Mouse (Mus musculus) heart, postnatal 25 days (tissue): ENCODE measurements at regions not wholly inside any gene's neighbourhood (a gene's known extent, or its start where the extent isn't known, plus 50 kb on each side); places are given as distances from the start of the nearest gene placed in this dataset.
A peak's percentile ranks its signal among the peaks of the same experiment; 100 is the strongest.

Experiments used
- DNase-seq: peaks from one replicate; pipeline ENCODE4 v3.0.0; 2022; ENCODE audit warnings: low spot score
- intact Hi-C: fragments of 180-260 bp; cut with DNase I; formaldehyde crosslinking; loops from one replicate; pipeline ENCODE4 v1.15.1; 2025

DNA sequence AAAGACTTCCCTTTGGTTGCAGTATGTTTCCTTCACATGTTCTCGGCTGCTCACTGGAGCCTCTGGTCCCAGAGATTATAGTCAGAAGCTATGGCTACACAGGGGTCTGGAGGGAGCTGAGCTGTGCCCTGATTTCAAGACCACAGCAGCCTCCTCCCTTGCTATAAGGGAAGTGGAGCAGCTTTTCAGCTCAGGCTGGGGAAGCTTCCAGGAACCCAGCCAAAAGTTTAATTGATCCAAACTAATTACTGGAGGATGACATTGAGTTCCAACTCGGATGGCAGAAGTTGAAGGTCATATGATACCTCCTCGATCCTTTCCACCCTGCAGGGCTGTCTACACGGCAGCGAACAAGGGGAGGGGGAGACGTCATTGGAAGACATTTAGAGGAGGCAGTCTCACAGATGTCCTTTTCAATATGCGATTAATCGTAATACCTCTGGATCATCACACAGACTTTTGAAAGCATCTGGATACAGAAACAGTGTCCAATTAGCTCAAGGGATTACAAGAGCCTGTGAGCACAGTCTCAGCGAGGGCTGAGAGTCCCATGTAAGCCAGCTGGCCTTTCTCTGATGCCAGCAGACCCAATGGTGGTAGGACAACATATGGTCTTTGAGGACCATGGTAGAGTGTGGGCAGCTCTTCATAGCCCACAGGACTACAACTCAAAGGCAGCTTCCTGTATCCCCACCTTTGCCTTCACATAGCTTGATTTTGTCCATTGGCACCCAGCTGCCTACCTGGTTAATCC lies 396.1 kb upstream of the Trpc7 start:
- intact Hi-C loops: no loop called here
- no peak for DNase-seq

DNA sequence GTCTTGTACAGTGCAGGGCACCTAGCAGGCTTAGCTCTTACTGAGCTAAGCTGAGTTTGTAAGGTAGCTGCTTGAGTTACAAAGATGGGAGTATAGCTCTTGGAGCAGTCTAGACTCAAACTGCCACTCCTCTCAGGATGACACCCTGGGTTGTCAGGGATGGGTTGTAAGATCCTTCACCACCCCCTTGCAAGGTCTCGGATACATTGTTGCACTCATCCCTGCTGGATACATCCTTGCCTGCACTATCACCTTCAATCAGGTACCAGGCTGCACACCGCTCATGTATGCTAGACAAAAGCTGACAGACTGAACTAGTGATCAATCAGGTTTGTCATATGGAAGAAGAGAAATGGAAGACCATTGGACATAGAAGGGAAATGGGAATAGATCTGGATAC lies 390.4 kb upstream of the Trpc7 start:
- intact Hi-C loops: no loop called here
- no peak for DNase-seq

DNA sequence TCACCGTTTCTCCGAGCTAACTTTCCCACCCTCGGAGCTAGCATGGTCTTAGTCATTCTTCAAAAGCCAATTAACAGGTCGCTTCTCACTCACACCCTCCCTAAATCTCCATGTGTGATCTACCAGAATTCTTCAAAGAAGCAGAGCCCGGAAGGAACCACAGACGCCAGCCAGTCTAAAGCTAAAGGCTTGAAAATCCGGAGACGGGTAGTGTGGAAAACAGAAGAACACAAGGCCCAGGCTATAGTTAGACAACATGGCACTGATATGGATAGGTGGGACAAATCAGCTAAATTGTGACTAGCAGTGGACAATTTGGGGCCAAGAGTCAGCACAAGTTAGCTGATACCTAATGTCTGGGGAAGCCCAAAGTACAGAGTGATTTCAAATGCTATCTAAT lies 387.0 kb upstream of the Trpc7 start:
- intact Hi-C loops: no loop called here

DNA sequence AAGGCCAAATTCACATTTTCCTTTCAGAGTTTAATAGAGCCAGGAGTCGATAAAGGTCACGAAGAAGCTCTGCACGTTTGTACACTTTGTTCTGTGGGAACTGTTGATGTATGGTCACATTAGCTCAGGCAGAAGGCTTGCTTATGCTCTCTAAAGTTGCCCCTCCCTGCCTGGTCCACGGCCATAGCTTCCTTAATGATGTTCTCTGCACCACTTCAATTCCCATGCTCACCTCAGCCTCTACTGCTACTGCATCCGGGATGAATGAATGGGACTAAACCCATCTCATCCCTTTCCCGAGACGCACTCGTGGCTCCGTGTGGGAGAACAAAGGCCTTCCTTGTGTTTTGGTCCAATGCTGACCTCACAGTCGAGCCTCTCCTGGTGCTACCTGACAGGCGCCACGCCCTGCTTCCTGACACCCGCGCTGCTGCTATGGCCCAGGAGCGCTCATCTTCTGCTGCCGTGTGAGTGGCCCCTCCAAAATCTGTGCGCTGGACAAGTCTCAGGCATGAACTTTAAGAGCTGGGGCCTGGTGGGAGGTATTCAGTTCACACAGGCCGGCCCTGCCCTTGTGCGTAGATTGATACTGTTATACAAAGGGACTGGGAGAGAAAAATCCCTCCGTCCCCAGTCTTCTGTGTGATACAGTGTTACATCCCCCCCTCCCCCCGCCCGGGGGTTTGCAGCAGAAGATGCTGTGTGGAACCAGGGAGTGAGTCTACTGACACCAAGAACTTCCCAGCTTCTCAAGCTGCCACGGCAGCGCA lies 386.3 kb upstream of the Trpc7 start:
- intact Hi-C loops: loop anchor here (2.0 kb wide), 1 partner anchor 627 kb away; the partner anchor contains the start of gene Spock1
- DNase-seq: no peak

More for the DNA sequence above, 387.0 kb upstream of the Trpc7 start:
- no peak for DNase-seq

DNA sequence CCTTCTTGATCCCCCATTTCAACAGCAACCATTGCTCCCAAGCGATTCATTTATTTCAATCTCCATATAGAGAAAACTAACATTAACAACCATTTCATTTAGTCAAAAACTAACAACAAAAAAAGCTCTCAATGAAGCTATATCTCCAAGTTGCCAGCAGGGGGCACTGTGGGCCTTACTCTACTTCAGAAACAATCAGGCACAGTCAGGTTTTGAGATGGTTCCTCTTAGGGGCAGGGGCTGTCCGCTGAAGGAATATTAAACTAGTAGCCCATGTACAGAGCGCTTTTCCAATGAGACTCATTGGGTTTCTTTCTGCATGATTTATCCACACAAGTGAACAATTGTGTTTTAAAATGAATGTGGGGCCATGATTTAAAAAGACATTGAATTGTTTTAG lies 385.7 kb upstream of the Trpc7 start:
- intact Hi-C loops: loop anchor here (2.0 kb wide), 1 partner anchor 627 kb away; the partner anchor contains the start of gene Spock1
- DNase-seq: no peak

DNA sequence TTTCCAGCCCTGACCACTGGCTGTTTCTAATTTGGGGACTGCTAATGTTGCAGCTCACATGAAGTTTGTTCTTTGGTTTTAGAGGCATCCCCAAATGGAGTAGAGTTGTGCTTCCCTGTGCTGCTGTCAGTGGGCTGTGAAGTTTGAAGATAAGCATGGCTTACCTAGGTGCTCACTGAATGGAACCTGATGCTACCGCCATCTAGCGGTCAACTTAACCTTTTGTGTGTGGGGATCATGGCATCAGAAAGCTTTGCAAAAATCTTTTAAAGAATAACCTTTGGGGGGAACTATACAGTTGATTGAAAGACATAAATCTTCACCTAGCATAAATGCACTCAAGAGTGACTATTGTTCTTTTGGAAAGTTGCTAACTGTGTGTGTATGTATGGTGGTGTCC lies 382.8 kb upstream of the Trpc7 start:
- no peak for DNase-seq
- intact Hi-C loops: no loop called here

DNA sequence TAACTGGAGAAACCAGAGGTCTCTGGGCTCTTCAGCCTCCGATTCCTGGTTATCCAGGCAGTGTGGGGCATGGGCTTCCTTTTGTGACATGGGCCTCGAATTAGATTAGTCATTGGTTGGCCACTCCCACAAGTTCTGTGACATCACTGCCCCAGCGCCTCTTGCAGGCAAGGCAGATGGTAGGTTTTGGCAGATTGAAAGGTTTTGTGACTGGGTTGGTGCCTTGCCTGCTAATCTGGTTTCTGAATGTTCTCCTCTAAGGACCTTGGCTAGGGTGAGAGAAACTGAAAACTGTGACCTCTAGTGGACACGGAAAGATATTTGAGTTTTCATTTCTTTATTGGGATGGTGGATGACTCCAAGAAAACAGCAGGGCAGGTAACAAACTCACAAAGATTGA lies 381.3 kb upstream of the Trpc7 start:
- no peak for DNase-seq
- intact Hi-C loops: no loop called here

DNA sequence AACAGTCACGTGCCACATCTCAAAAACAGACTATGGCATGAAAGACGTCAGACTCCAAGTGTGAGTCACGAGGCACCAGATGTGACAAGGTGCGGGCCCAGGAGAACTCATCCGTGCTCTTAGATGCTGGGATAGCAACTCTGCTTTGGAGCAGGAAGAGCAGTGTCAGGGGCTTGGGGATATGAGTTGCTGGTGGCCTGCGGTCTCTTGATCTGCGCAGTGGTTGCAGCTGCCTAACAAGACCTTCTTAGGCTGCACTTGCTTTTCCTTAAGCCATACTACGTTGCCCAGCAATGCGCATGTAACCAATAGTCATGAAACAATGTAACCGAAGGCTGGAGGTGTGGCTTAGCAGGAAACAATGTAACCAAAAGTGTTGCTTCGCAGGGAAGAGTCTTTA lies 380.1 kb upstream of the Trpc7 start:
- intact Hi-C loops: no loop called here
- DNase-seq: no peak

DNA sequence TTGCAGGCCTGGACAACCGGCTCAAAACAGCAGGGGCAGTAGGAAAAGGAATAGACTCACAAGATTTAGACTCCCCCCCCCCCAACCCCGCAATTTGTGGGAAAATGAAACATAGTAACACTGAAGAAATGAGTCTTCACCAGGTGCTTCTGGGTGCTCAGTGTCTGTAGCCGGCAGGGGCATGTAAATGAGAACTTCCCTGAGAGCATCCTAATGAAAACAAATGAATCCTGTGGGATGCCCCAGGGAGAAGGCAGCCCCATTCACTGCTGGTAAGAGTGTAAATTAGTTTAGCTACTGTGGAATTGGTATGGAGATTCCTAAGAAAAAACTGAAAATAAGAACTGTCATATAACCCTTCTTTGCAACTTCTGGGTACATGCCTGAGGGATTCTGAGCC lies 377.8 kb upstream of the Trpc7 start:
- intact Hi-C loops: no loop called here
- DNase-seq: no peak

DNA sequence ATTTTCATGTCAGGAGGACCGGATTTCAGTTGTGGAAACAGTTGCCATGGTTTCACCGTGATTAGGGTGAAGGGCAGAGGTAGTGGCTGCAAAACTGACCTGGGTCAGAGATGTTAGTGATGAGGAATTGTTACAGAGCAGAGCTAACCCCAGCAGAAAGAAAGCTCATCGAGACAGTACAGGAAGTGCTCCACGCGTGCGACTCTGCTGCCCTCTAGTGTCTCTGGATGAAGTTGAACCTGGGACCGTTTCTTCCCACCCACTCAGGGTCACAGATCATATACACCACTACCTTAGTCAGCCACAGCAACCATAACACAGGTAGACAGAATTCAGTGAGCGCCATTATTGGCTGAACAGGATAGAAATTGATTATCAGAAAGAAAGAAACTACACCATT lies 373.8 kb upstream of the Trpc7 start:
- DNase-seq: no peak
- intact Hi-C loops: loop anchor here (2.0 to 10.0 kb wide), 3 partner anchors 463 to 795 kb away; no protein-coding TSS in a partner anchor

DNA sequence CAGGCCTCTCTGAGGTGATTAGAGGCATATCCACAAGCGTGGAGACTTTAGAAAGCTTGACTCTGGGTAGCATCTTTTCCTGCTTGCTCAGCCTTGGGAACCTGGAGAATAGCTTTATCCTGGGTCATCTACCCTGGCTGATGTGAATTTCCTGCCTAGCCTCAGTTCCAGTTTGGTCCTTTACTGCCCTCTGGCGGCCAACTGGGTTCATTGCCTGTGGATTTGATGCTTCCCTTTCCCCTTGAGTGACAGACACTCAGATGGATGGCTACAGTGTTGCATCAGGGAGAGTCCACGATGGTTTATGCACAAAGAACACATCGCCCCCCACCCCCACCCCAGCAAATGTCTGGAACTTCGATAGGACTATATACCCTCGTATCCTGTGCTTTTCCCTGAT lies 364.1 kb upstream of the Trpc7 start:
- intact Hi-C loops: loop anchor here (1.0 to 10.0 kb wide), 2 partner anchors 453 to 605 kb away; no protein-coding TSS in a partner anchor
- peak; percentile 6 for DNase-seq

DNA sequence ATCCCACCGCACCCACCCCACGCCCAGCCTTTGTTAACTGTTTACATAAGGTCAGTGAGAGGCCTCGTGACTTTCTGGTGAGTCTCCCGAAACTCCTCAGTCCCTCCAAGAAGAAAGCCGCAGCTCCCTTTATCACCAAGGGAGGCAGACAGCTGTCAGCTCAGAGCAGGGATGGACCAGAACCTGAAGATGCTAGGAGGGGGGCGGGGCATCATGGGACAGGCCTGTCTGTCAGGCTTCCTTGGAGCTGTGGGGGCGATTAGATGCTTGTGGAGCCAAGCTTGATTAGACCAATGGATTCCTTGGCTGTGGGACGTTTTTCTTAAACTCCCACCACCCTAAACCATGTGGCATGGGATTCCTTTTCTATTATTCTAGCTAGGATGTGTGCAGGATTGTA lies 363.7 kb upstream of the Trpc7 start:
- no peak for DNase-seq
- intact Hi-C loops: no loop called here

DNA sequence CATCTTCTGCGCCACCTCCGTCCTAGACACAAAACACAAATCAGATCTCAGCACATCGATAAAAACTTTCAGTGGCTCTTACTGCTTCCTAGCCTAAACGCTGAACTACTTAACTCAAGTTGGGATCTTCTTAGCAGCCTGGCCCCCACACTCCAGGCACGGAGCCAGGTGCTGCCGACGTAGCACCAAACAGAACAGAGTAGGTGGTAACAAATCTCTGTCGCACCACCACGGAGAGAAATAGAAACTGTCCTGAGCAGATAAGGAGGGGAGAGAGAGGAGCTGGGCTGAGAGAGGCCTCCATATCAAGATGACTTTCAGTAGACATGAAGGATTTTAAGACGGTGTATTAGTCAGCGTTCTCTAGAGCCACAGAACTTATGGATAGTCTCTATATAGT lies 360.1 kb upstream of the Trpc7 start:
- no peak for DNase-seq
- intact Hi-C loops: no loop called here

DNA sequence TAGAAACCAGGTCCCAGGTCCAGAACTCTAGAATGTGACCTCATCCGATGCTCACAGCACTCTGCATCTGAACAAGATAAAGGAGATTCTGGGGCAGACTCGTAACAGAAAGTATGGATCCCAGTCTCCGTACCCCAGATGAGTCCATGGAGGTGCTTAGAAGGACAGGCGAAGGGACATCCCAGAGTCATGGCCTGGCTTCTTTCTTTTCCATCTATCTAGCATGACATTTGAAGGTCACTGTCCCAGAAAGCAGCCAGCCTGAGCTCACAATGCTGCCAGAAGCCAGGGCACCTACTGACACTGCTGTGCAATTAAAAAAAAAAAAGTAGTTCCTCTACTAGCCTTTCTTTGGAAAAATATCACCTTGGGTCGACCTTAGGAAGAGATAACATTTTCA lies 354.1 kb upstream of the Trpc7 start:
- intact Hi-C loops: no loop called here
- DNase-seq: no peak

DNA sequence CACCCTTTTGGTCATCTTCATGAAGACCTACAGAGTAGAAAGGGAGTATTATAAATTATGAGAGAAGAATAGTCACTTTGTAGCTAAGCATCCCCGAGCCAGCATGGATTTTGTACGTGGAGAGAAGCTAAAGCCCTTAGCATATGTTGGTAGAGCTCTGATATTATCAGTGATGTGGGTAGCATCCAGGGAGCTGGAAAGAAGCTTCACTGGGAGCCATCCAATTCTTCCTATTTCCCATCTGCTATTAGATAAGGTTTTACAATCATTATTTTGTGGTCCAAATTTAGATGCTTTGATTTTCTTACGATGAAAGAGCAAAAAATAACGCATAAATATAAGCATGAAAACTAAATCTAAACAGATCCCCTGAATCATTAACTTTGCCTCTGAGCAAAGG lies 353.6 kb upstream of the Trpc7 start:
- intact Hi-C loops: no loop called here
- DNase-seq: no peak

DNA sequence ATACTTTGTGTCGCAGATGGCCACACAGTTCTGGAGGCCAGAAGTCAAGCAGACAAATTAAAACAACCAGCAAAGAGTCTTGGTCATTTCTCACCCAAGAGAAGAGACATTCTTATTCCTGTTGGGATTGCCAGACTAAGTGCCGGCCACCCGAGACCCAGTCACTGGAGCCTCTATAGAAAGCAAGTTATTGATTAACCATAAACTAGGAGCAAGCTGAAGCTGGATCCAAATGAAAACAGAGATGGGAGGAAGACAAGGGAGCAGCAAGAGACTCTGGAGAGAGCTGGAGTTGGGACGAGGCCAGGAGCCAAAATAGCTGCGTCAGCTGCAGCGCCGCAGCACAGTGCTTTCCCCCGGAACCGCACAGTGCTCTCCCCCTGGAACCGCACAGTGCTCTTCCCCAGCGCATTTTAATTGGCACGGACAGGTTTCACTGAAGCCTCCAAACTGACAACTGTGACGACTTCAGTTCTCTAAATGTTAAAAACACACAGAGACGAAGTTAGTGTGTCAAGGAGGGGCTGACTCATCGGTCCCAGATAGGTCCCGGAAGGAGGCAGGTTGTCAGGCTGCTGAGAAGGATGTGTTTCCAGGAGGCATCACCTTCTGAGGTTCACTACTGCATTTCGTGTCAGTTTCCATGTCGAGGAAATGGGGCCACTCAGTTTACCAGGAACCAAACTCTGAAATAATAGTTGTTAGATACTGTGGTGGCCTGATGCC lies 350.6 kb upstream of the Trpc7 start:
- DNase-seq: no peak

DNA sequence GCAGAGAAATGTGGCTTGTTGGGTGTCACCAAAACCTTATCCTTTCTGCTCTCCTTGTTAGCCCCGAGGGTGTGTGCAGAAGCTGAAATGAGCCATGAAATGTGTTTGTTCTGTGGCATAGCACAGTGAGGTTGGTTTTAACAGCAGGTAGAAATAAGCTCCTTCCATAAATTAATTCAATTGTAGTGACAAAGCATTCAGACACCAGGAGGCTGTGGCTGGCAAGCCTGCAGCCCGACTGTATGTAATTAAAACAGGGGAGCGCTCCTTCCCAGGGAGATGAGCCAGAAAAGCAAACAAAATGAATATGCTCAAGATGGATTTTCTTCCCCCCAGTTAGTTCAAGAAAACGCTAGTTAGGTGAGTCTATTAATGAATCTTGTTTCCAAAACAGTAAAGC lies 341.1 kb upstream of the Trpc7 start:
- no peak for DNase-seq
- intact Hi-C loops: no loop called here

More for the DNA sequence above, 350.6 kb upstream of the Trpc7 start:
- intact Hi-C loops: no loop called here

DNA sequence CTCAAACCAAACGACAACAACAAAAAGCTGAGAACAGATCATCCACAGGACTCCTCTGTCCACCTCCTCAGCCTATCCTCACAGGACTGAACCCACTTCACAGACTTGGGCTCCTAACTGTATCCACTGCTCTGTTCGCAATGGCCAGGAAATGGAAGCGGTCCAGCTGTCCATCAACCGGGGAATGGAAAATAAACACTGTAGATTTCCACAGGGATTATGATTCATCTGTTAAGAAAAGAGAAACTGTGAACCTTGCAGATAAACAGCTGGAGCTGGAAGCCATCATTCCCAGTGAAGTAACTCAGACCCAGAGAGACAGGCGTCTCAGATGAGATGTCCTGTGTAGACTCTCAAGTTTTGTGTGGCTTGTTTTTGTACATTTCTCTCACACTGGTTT lies 340.4 kb upstream of the Trpc7 start:
- no peak for DNase-seq
- intact Hi-C loops: no loop called here

DNA sequence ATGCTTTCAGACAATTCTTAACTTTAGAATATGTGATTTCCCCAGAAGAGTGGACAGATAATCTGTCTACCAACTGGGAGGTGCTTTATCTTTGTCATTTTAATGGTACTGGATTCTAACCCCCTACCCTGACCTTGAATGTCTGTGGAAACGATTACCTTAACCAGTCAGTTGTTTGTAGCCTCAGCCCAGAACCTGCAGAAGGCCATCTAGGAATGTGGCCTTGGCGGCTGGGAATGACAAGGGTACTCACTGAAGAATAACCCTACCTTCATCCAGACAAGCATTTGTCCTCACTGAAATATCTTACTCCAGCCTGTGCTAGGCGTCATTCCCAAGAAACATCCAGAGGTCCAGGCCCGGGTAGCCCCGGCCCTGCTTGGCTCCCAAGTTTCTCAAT lies 337.1 kb upstream of the Trpc7 start:
- DNase-seq: no peak
- intact Hi-C loops: no loop called here

DNA sequence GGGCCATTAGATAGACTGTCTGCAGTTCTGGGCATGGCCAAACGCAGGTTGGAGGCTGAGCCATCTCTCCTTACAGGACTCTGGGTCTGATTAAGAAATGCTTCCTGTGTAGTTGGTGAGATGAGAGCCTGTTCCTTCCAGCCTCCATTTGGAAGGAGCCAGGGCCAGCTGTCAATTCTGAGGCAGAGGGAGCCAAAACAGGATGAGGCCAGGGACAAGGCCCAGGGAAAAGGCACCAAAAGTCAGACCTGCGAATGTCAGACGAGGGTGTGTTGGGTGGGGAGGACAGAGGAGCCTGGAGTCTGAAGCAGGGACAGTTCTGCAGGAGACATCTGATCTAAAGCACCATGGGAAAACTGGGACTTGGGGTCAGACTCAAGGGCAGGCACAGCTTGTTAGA lies 335.9 kb upstream of the Trpc7 start:
- intact Hi-C loops: no loop called here
- DNase-seq: peak; percentile 1

DNA sequence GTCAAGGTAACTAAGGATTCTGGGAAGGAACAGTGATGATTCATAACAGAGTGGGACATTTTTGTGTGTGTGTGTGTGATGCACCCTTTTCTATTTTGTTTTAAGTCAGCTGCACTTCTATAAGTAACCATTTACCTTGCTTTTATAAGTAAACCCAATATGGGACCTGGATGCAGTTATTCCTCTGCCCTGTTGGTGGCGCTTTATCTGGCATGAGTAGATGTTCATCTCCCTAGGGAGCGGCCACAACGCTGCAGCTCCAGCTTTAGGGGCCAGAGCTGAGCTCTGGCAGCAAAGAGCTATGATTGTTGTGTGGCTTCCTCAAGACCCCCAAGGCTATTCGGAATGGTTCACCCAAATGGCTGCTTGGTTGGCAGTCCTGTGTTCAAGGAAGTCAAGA lies 334.5 kb upstream of the Trpc7 start:
- no peak for DNase-seq
- intact Hi-C loops: no loop called here
